Mouse (Mus musculus) myocyte (in vitro differentiated cells): ENCODE results near the gene Cdpf1.

Experiments used
- E2F4 ChIP-seq: IDR thresholded peaks from one replicate; pipeline ENCODE4 v1.6.1; 2011; ENCODE audit warnings: mild to moderate bottlenecking, control low read depth, moderate library complexity; ENCODE audit not compliant: insufficient read depth
- MAX ChIP-seq: IDR thresholded peaks from one replicate; pipeline ENCODE4 v1.6.1; 2011; ENCODE audit warnings: low read depth, mild to moderate bottlenecking, control low read depth
- MYOG ChIP-seq, 3 experiments: IDR thresholded peaks; one replicate each; pipeline ENCODE4 v1.6.1; 2011; ENCODE audit warnings: control low read depth in 2 of 3, low read depth in 2 of 3, mild to moderate bottlenecking in 2 of 3; ENCODE audit not compliant: insufficient read length in 2 of 3, control insufficient read depth in 1 of 3, insufficient read depth in 1 of 3
- POLR2A ChIP-seq: IDR thresholded peaks from one replicate; pipeline ENCODE4 v1.6.1; 2011; ENCODE audit warnings: low read depth, mild to moderate bottlenecking, control low read depth, moderate library complexity; ENCODE audit not compliant: insufficient read length
- REST ChIP-seq: IDR thresholded peaks from one replicate; pipeline ENCODE4 v1.6.1; 2011; ENCODE audit warnings: mild to moderate bottlenecking, control low read depth, moderate library complexity; ENCODE audit not compliant: insufficient read depth, insufficient read length
- SRF ChIP-seq: IDR thresholded peaks from one replicate; pipeline ENCODE4 v1.6.1; 2011; ENCODE audit warnings: low read depth; ENCODE audit not compliant: control insufficient read depth, insufficient read length
- TCF12 ChIP-seq: IDR thresholded peaks from one replicate; pipeline ENCODE4 v1.6.1; 2011; ENCODE audit warnings: mild to moderate bottlenecking, control low read depth; ENCODE audit not compliant: poor library complexity, insufficient read depth, severe bottlenecking
- TCF3 ChIP-seq: IDR thresholded peaks from one replicate; pipeline ENCODE4 v1.6.1; 2011; ENCODE audit warnings: low read depth, control low read depth; ENCODE audit not compliant: insufficient read length
- USF1 ChIP-seq: IDR thresholded peaks from one replicate; pipeline ENCODE4 v1.6.1; 2011; ENCODE audit warnings: low read depth, mild to moderate bottlenecking, control low read depth, moderate library complexity

- TF ChIP-seq POLR2A (no peak), REST (no peak), USF1 (no peak), SRF (no peak), TCF12 (no peak), E2F4 (no peak), MYOG (IDR thresholded peaks at IDR 0.05; ENCODE audit: control insufficient read depth in 1 of 3, insufficient read depth in 1 of 3, insufficient read length in 2 of 3, low read depth in 2 of 3) (no peak), MAX (no peak), TCF3 (no peak)
These were observed 18.7 kb downstream of the Cdpf1 start for GRCm38 (mm10) chr15:85792819-85793218.
